Mouse (Mus musculus) heart, embryonic 13.5 days (tissue): Measurements from ENCODE around the gene Zfp169. TPM values are rescaled to one million over a fixed set of nuclear protein-coding genes. Genes with fewer than 3 reads are reported as not detected.
"Not testable (repeated sequence)": the region's sequence is repeated elsewhere in the genome, so short reads cannot be mapped to it uniquely, and the experiment has no call there.

ENCODE experiments used
- ATAC-seq: fragments of 200-750 bp; cut with Nextera tagmentation; 2 replicates; pipeline ENCODE4 v1.8.0; 2017; ENCODE audit warnings: moderate TSS enrichment; ENCODE audit not compliant: insufficient number of reproducible peaks, low FRiP score, low TSS enrichment; ENCODE audit errors: extremely low read depth
- H3K27ac ChIP-seq: fragments of 300-500 bp; sonication (generic); replicated peaks from 2 replicates; pipeline ENCODE4 v1.5.1; 2015; ENCODE audit warnings: moderate library complexity, mild to moderate bottlenecking, inconsistent platforms
- H3K27me3 ChIP-seq: fragments of 300-500 bp; sonication (generic); replicated peaks from 2 replicates; pipeline ENCODE4 v1.6.1; 2015; ENCODE audit warnings: mild to moderate bottlenecking, inconsistent platforms
- H3K36me3 ChIP-seq: fragments of 300-500 bp; sonication (generic); 2 replicates; pipeline ENCODE4 v1.6.1; 2015; ENCODE audit warnings: mild to moderate bottlenecking, inconsistent platforms
- H3K4me1 ChIP-seq: fragments of 300-500 bp; sonication (generic); 2 replicates; pipeline ENCODE4 v1.6.1; 2015; ENCODE audit warnings: inconsistent platforms
- H3K4me2 ChIP-seq: fragments of 300-500 bp; sonication (generic); 2 replicates; pipeline ENCODE4 v1.6.1; 2015; ENCODE audit warnings: inconsistent platforms, mild to moderate bottlenecking, moderate library complexity
- H3K4me3 ChIP-seq: fragments of 300-500 bp; sonication (generic); 2 replicates; pipeline ENCODE4 v1.5.1; 2015; ENCODE audit warnings: moderate library complexity, mild to moderate bottlenecking, inconsistent platforms
- H3K9ac ChIP-seq: fragments of 300-500 bp; sonication (generic); 2 replicates; pipeline ENCODE4 v1.6.1; 2015; ENCODE audit warnings: inconsistent platforms, mild to moderate bottlenecking, moderate library complexity
- H3K9me3 ChIP-seq: fragments of 300-500 bp; sonication (generic); 2 replicates; pipeline ENCODE4 v1.6.1; 2016; ENCODE audit warnings: inconsistent platforms
- WGBS: fragments of 180-500 bp; shearing (Covaris S2); methylation state at CpG from one replicate; pipeline ENCODE4 v1.1.7; 2015; ENCODE audit warnings: mixed read lengths; 5-methylcytosine and 5-hydroxymethylcytosine counted together
- polyA plus RNA-seq: library from polyadenylated mRNA; unstranded; fragments of >200 nt; fragmentation: Nextera tagmentation; extraction: Ambion mirVana; gene quantifications from 2 replicates; pipeline ENCODE4 v1.2.1, GENCODE M21; 2015

Gene Zfp169
- polyA plus RNA-seq, 1 experiment from 2014 or later, result 2.7 TPM

DNA sequence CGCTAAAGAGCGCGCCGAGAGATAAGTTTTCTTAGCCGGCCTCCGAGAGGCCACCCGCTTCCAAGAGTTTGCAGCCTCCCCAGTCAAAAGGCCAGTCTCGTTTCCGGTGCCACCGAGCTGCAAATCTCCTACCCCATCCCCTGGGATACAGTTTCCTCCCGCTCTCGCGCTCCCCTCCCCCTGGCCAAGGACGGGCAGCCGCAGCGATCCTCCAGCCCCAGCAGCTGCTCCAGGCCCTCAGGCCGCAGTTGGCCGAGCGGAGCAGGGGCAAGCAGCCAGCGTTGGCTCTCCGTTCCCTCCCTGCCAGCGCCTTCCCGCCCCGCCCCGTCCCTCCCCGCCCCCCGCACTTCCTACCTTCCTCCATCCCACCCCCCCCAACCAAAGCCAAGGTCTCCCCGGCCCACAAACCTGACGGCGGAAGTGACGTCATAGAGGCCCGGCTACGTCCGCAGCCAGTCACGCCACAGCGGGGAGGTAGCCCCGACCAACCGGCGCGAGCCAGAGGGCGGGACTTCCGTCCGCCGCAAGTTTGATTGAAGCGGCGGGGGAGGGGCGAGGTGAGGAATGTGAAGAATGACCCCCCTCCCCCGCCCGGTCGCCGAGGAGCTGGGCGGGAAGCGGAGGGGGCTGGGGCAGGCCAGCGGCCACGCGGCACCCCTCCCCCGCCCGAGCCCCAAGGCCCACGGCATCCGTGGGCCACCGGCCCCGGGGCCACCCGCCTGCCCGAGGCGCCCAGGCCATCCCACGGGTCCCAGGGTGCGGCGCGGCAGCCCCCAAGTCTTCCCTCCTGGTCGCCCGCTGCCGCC, 32.4 kb upstream of the Zfp169 start:
- Histone ChIP-seq H3K4me1 (peaks cover 47% of the 10 kb centered on the region), H3K27me3 (no peaks in the 10 kb centered on the region), H3K36me3 (0 out of 2 replicates have a peak, but pooled peaks cover 2% of the 10 kb centered on the region), H3K4me3 (peak overlapping the region; percentile 73), H3K9me3 (no peaks in the 10 kb centered on the region), H3K9ac (peak overlapping the region; percentile 99), H3K4me2 (peak overlapping the region; percentile 80), H3K27ac (peak overlapping the region; percentile 99)
- peak; percentile 84 for ATAC-seq
- under 1% methylated on average over 62 of the region's 72 CpGs for WGBS

DNA sequence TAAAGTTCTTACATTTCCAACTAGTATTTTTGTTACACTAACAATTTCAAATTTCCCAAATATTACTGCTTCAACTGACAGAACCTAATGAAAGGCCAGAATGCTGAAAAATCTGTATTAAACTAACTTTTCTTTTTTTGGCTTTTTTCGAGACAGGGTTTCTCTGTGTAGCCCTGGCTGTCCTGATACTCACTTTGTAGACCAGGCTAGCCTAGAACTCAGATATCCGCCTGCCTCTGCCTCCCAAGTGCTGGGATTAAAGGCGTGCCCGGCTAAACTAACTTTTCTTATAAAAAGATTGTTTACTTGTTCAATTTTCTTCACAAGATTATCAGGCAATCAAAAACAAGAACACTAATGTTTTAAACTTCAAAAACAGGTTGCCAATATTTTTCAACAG, 31.6 kb upstream of the Zfp169 start:
- peak overlapping the region; percentile 97 for H3K27ac ChIP-seq
- no peaks in the 10 kb centered on the region for H3K27me3 ChIP-seq
- no peak for ATAC-seq
- peak overlapping the region; percentile 80 for H3K4me2 ChIP-seq
- peak overlapping the region; percentile 73 for H3K4me3 ChIP-seq
- peaks cover 52% of the 10 kb centered on the region for H3K4me1 ChIP-seq
- H3K9me3 ChIP-seq, result no peaks in the 10 kb centered on the region
- WGBS, result 26% methylated on average over 4 of the region's 4 CpGs
- 0 out of 2 replicates have a peak, but pooled peaks cover 7% of the 10 kb centered on the region for H3K36me3 ChIP-seq
- H3K9ac ChIP-seq, result peak overlapping the region; percentile 91

- no peak for ATAC-seq
- H3K9ac ChIP-seq, result peak overlapping the region; percentile 64
- peak overlapping the region; percentile 73 for H3K4me3 ChIP-seq
- no peaks in the 10 kb centered on the region for H3K9me3 ChIP-seq
- H3K36me3 ChIP-seq, result 0 out of 2 replicates have a peak, but pooled peaks cover 7% of the 10 kb centered on the region
- H3K4me2 ChIP-seq, result peak overlapping the region; percentile 80
- no peaks in the 10 kb centered on the region for H3K27me3 ChIP-seq
- H3K4me1 ChIP-seq, result peaks cover 51% of the 10 kb centered on the region
- peak overlapping the region; percentile 55; the same call in 1 of the 2 replicates for H3K27ac ChIP-seq
Measured at GRCm38 (mm10) chr13:48544391-48544790, 31.1 kb upstream of the Zfp169 start.

GRCm38 (mm10) chr13:48540488-48540887, 27.2 kb upstream of the Zfp169 start:
- H3K27ac ChIP-seq, result peak overlapping the region; percentile 28; the same call in 1 of the 2 replicates
- no peak for ATAC-seq
- H3K4me1 ChIP-seq, result peaks cover 58% of the 10 kb centered on the region
- 66% methylated on average over 1 of the region's 1 CpGs for WGBS
- H3K4me3 ChIP-seq, result 0 out of 2 replicates have a peak overlapping the region, but pooled peaks have one; percentile 10
- H3K9me3 ChIP-seq, result no peaks in the 10 kb centered on the region
- peak overlapping the region; percentile 48 for H3K4me2 ChIP-seq
- H3K9ac ChIP-seq, result peak overlapping the region; percentile 34
- no peaks in the 10 kb centered on the region for H3K27me3 ChIP-seq
- peaks cover 30% of the 10 kb centered on the region for H3K36me3 ChIP-seq

DNA sequence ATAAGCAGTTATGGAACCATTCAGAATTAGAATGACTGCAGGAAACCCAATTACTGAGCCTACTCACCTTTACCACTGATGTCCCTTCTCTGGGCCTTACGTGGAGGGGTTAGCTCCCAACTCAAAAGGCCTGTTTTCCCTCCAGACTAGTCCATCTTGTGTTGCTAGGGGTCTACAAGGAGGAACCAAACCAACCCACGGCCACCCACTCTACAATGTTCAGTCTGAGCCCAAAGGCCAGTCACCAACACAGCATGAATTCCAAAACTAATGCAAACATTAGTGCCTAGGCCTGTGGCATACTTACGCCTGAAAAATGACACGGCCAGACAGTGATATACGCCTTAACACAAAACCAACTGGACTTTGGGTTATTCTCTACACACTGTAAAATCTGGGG, 20.2 kb upstream of the Zfp169 start:
- peaks cover 46% of the 10 kb centered on the region for H3K36me3 ChIP-seq
- H3K9ac ChIP-seq, result no peak overlapping the region
- peaks cover 4% of the 10 kb centered on the region for H3K4me1 ChIP-seq
- H3K27ac ChIP-seq, result no peak overlapping the region
- H3K9me3 ChIP-seq, result no peaks in the 10 kb centered on the region
- H3K4me3 ChIP-seq, result no peak overlapping the region
- no peak overlapping the region for H3K4me2 ChIP-seq
- ATAC-seq, result no peak
- WGBS, result 89% methylated on average over 5 of the region's 5 CpGs
- H3K27me3 ChIP-seq, result no peaks in the 10 kb centered on the region

- no peaks in the 10 kb centered on the region for H3K27me3 ChIP-seq
- WGBS, result 66% methylated on average over 2 of the region's 2 CpGs
- H3K36me3 ChIP-seq, result peaks cover 30% of the 10 kb centered on the region
- H3K4me3 ChIP-seq, result no peak overlapping the region
- no peaks in the 10 kb centered on the region for H3K4me1 ChIP-seq
- no peak for ATAC-seq
- H3K27ac ChIP-seq, result no peak overlapping the region
- H3K9me3 ChIP-seq, result no peaks in the 10 kb centered on the region
- H3K4me2 ChIP-seq, result no peak overlapping the region
- no peak overlapping the region for H3K9ac ChIP-seq
Measured at GRCm38 (mm10) chr13:48531448-48531847, 18.2 kb upstream of the Zfp169 start.

DNA sequence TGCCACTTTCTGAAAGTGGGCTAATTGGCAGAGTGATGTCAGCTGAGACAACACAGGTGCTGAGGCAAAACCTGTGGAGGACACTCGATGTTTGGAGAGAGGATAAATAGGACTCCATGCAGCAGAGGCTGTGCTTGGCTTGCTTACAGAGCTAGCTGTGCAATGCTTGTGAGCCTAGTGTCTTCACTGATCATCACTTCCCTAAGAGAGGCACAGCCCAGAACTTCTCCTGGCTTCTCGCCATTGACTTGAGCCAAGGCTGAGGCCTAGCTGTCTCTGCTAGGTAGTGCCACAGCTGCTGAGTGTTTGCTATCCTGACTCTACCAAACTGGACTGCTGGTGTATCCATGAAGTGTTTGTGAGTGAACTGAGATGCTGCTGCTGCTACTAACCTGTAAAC, 17.4 kb upstream of the Zfp169 start:
- WGBS, result 54% methylated on average over 2 of the region's 2 CpGs
- Histone ChIP-seq H3K36me3 (peaks cover 25% of the 10 kb centered on the region), H3K27me3 (no peaks in the 10 kb centered on the region), H3K9ac (no peak overlapping the region), H3K4me2 (no peak overlapping the region), H3K4me1 (no peaks in the 10 kb centered on the region), H3K9me3 (no peaks in the 10 kb centered on the region), H3K27ac (no peak overlapping the region), H3K4me3 (no peak overlapping the region)
- ATAC-seq, result no peak

DNA sequence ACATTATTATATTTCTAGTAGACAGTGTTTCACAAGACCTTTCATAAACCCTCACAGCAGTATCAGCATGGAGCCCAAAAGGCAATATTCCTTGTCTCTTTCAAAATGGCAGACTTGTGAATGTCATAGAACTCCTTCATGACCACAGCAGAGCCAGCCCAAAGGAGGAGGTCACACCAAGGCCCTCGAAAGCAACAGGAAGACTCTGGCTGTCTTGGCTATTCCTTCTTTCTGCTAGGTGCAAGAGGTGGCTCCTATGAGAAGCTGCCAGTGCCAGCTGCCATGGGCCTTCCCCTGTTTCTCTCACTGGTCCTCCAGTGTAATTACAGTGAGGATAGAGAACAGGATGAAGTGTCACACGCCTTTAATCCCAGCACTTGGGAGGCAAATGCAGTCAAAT, 15.8 kb upstream of the Zfp169 start:
- no peak overlapping the region for H3K4me3 ChIP-seq
- no peaks in the 10 kb centered on the region for H3K4me1 ChIP-seq
- no peaks in the 10 kb centered on the region for H3K9me3 ChIP-seq
- no peak overlapping the region for H3K27ac ChIP-seq
- H3K9ac ChIP-seq, result no peak overlapping the region
- WGBS, result 30% methylated on average over 2 of the region's 2 CpGs
- H3K27me3 ChIP-seq, result no peaks in the 10 kb centered on the region
- ATAC-seq, result no peak
- no peak overlapping the region for H3K4me2 ChIP-seq
- H3K36me3 ChIP-seq, result peaks cover 10% of the 10 kb centered on the region

DNA sequence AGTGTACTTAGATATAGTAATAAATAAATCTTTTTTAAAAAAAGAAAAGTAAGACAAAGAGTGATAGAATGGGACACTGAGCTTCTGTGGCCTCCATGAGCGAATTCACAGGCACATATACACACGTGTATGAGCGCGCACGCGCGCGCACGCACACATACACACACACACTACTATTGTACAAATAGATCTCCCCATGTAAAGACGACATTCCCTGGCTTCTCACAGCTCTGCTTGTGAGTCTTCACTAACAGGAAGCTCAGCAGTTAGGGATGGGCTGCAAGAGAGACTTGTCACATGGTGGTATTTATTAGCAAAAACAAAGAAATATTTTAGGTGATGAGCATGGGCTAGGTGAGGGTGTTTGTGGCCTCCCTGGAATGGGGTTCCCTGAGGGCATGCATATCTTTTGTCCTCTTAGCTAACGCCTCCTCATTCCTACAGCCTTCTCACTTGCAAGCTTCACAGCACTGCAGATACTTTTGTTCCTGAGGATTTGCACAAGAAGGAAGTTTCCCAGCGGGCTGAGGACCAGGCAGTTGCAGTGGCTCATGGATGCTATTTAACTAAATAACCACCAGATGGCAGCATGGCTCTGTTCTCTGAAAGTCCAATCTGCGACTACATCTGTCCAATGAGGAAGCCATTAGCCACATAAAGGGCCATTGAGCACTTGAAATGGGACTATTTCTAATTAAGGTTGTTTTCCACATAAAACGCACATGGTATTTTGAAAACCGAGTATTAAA, 15.0 kb upstream of the Zfp169 start:
- H3K36me3 ChIP-seq, result peaks cover 4% of the 10 kb centered on the region
- H3K9me3 ChIP-seq, result no peaks in the 10 kb centered on the region
- no peak overlapping the region for H3K9ac ChIP-seq
- no peak for ATAC-seq
- H3K27me3 ChIP-seq, result no peaks in the 10 kb centered on the region
- H3K27ac ChIP-seq, result no peak overlapping the region
- WGBS, result 55% methylated on average over 15 of the region's 15 CpGs
- no peak overlapping the region for H3K4me2 ChIP-seq
- no peaks in the 10 kb centered on the region for H3K4me1 ChIP-seq
- no peak overlapping the region for H3K4me3 ChIP-seq

GRCm38 (mm10) chr13:48525745-48526144, 12.5 kb upstream of the Zfp169 start:
- H3K27me3 ChIP-seq, result no peaks in the 10 kb centered on the region
- H3K4me1 ChIP-seq, result no peaks in the 10 kb centered on the region
- no peak for ATAC-seq
- H3K36me3 ChIP-seq, result no peaks in the 10 kb centered on the region
- H3K9ac ChIP-seq, result no peak overlapping the region
- WGBS, result 66% methylated on average over 5 of the region's 5 CpGs
- no peak overlapping the region for H3K4me2 ChIP-seq
- no peaks in the 10 kb centered on the region for H3K9me3 ChIP-seq
- no peak overlapping the region for H3K4me3 ChIP-seq
- H3K27ac ChIP-seq, result no peak overlapping the region

DNA sequence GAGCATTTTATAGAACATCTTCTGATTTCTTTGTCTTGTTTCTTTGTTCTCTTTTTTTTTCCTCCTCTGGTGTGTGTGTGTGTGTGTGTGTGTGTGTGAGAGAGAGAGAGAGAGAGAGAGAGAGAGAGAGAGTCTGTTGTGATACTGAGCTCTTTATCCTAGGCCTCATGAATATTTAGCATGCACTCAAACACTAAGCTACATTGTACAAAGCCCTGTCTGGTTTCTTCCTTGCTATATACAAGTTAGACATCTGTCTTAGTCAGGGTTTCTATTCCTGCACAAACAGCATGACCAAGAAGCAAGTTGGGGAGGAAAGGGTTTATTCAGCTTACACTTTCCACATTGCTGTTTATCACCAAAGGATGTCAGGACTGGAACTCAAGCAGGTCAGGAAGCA, 5.9 kb upstream of the Zfp169 start:
- H3K4me3 ChIP-seq, H3K9me3 ChIP-seq, H3K27ac ChIP-seq, H3K9ac ChIP-seq, H3K4me2 ChIP-seq, H3K27me3 ChIP-seq, H3K4me1 ChIP-seq, H3K36me3 ChIP-seq, ATAC-seq: not testable (repeated sequence)
